In genomic region chr12:108363796-108364195, GRCm38 (mm10) we compare ENCODE assay signal across 7 mouse cellular contexts. TPM values are rescaled to one million over a fixed set of nuclear protein-coding genes. Genes with fewer than 3 reads are reported as not detected.
DNase-seq lines count a peak whose midpoint lies in the region; ATAC-seq lines count a peak whose summit lies in the region.

No protein-coding gene starts in this region.

- H3K4me2 ChIP-seq in hindbrain, embryonic 16.5 days (ENCODE audit: low read length) = no peak overlapping the region

- no peak overlapping the region for H3K27ac ChIP-seq in hindbrain, embryonic 16.5 days (ENCODE audit: low read depth, low read length)

- H3K27me3 ChIP-seq in hindbrain, embryonic 16.5 days (replicated peaks; ENCODE audit: control insufficient read depth, insufficient read depth, low read length) = no peaks in the 10 kb centered on the region

- H3K9me3 ChIP-seq in hindbrain, embryonic 16.5 days (ENCODE audit: control insufficient read depth, low read length) = no peaks in the 10 kb centered on the region

- WGBS in hindbrain, embryonic 16.5 days = 3% methylated on average over 5 of the region's 5 CpGs

- H3K9ac ChIP-seq in hindbrain, embryonic 16.5 days (ENCODE audit: low read depth, low read length) = 0 out of 2 replicates have a peak overlapping the region, but pooled peaks have one; percentile 46

- H3K4me3 ChIP-seq in hindbrain, embryonic 16.5 days (ENCODE audit: low read length) = no peak overlapping the region

- no peaks in the 10 kb centered on the region for H3K36me3 ChIP-seq in hindbrain, embryonic 16.5 days (ENCODE audit: control insufficient read depth, insufficient read depth, low read length)

- DNase-seq in adrenal gland, adult 8-10 months = peak; percentile 62
- peak; percentile 80 to 93 for DNase-seq in cerebellum, postnatal 4 days (ENCODE audit: low spot score in 2 of 2)
- DNase-seq in gastrocnemius, adult 18-20 months (ENCODE audit: low spot score) = peak; percentile 87
- DNase-seq in layer of hippocampus, postnatal 36 days = peak; percentile 83 to 86
- DNase-seq in right cerebral cortex, postnatal 36 days (ENCODE audit: low spot score in 2 of 2) = peak; percentile 72 to 76

- peak; percentile 85 for ATAC-seq in hindbrain, embryonic 16.5 days
- ATAC-seq in megakaryocyte progenitor cell, adult 5-6 weeks (replicated peaks; ENCODE audit: poor library complexity) = peak; percentile 93

- H3K4me1 ChIP-seq in hindbrain, embryonic 16.5 days (ENCODE audit: control insufficient read depth, insufficient read depth, low read depth, low read length) = no peaks in the 10 kb centered on the region

RNA-seq across cellular contexts. Expression of gene Eml1, which starts 7.0 kb away (rescaled TPM):
- 10 to 100 TPM; 15.2 to 31.0 (median 22.8) TPM for total RNA-seq in adrenal gland, adult 8-10 months (2022)
- total RNA-seq in gastrocnemius, adult 18-20 months (2021) = 10 to 100 TPM; 99.0 to 99.1 TPM
- 59.3 and 62.3 TPM in 2 replicates for polyA plus RNA-seq in hindbrain, embryonic 16.5 days (2015; fragmentation: Nextera tagmentation; extraction: Ambion mirVana)
- total RNA-seq in layer of hippocampus, postnatal 36 days (2021) = 10 to 100 TPM; 46.9 to 58.5 TPM
- total RNA-seq in megakaryocyte progenitor cell, adult 5-6 weeks (2015) = 0.07 TPM in 1 of 2 replicates, not detected in the other
- total RNA-seq in megakaryocyte progenitor cell, adult 5-6 weeks (2017) = not detected in 2 replicates

RNA-seq across cellular contexts. Expression of gene Cyp46a1, which starts 29.6 kb away (rescaled TPM):
- 1 to 10 TPM; 2.1 to 7.3 (median 4.7) TPM for total RNA-seq in adrenal gland, adult 8-10 months (2022)
- total RNA-seq in gastrocnemius, adult 18-20 months (2021) = under 1 TPM; 0.11 to 0.21 TPM
- 38.3 and 40.1 TPM in 2 replicates for polyA plus RNA-seq in hindbrain, embryonic 16.5 days (2015; fragmentation: Nextera tagmentation; extraction: Ambion mirVana)
- 100 to 1,000 TPM; 168 to 174 TPM for total RNA-seq in layer of hippocampus, postnatal 36 days (2021)
- 0.10 and 0.51 TPM in 2 replicates for total RNA-seq in megakaryocyte progenitor cell, adult 5-6 weeks (2015)
- total RNA-seq in megakaryocyte progenitor cell, adult 5-6 weeks (2017) = not detected in 2 replicates

RNA-seq across cellular contexts. Expression of gene Hhipl1, which starts 57.7 kb away (rescaled TPM):
- total RNA-seq in adrenal gland, adult 8-10 months (2022) = 1 to 10 TPM in 3 of 4 experiments, under 1 TPM in 1; 0.81 to 1.9 (median 1.5) TPM
- total RNA-seq in gastrocnemius, adult 18-20 months (2021) = 1 to 10 TPM; 1.1 to 1.2 TPM
- 2.6 and 2.9 TPM in 2 replicates for polyA plus RNA-seq in hindbrain, embryonic 16.5 days (2015; fragmentation: Nextera tagmentation; extraction: Ambion mirVana)
- total RNA-seq in layer of hippocampus, postnatal 36 days (2021) = 1 to 10 TPM; 4.5 to 5.7 TPM
- total RNA-seq in megakaryocyte progenitor cell, adult 5-6 weeks (2015) = not detected in 2 replicates
- total RNA-seq in megakaryocyte progenitor cell, adult 5-6 weeks (2017) = not detected in 2 replicates

Comparison
In these comparisons a context has a peak if more than half of its experiments do, and no peak if none do; other contexts are left out.
1. RNA of gene Eml1, which starts 7.0 kb away (total RNA-seq): 99.0 to 99.1 TPM in gastrocnemius, adult 18-20 months, 46.9 to 58.5 TPM in layer of hippocampus, postnatal 36 days and 15.2 to 31.0 TPM in adrenal gland, adult 8-10 months; 0.07 TPM in megakaryocyte progenitor cell, adult 5-6 weeks; every median in the first group is over 10 times any median in the second.
2. RNA of gene Cyp46a1, which starts 29.6 kb away (total RNA-seq): 168 to 174 TPM in layer of hippocampus, postnatal 36 days; 2.1 to 7.3 TPM in adrenal gland, adult 8-10 months, 0.11 to 0.21 TPM in gastrocnemius, adult 18-20 months and 0.10 to 0.51 TPM in megakaryocyte progenitor cell, adult 5-6 weeks; every median in the first group is over 10 times any median in the second.
3. Peak in every context shown above with its lines, with median percentiles within 50 percentile points of each other: DNase-seq.